Mouse (Mus musculus): ENCODE results near the gene Glyctk. TPM values are rescaled to one million over a fixed set of nuclear protein-coding genes. Genes with fewer than 3 reads are reported as not detected.

Gene Glyctk
- total RNA-seq (2021), result 1 to 10 TPM in 1 of 2 experiments, under 1 TPM in 1; 0.93 to 2.4 TPM
- long read RNA-seq, experiment 1, partial matches to known transcripts, result 0 of 2 reads
- long read RNA-seq, experiment 1, other reads (novel, unspliced or antisense), result 2 of 2 reads
- long read RNA-seq, experiment 2, full-length matches to known transcripts, result 1 of 3 reads
- long read RNA-seq, experiment 2, partial matches to known transcripts, result 0 of 3 reads
- long read RNA-seq, experiment 2, other reads (novel, unspliced or antisense), result 2 of 3 reads

DNA sequence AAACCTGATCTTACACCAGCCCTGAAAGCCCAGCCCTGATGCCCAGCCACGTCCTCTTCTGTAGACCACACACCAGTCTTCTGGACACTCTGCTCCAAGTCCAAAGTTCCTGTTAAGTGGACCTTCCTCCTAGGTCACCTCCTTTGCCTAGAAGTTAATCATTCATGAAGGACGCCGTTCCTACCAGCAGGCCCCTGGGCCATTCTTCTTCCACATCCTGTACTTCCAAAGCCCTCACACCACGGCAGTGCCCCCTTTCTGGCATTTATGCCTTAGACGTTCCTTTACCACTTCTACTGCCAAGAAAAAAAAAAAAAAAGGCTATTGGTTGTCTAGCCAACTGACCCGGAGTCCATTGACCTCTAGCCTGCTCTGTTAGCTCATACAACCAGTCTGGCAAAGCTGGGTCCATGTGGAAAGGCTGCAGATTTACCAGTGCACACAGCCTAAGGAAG, at the start of gene Glyctk:
Gene Glyctk (minus strand): TSS at position 102 of the 455 bp plus-strand sequence.
- DNase-seq (ENCODE audit: low spot score), result no peak

DNA sequence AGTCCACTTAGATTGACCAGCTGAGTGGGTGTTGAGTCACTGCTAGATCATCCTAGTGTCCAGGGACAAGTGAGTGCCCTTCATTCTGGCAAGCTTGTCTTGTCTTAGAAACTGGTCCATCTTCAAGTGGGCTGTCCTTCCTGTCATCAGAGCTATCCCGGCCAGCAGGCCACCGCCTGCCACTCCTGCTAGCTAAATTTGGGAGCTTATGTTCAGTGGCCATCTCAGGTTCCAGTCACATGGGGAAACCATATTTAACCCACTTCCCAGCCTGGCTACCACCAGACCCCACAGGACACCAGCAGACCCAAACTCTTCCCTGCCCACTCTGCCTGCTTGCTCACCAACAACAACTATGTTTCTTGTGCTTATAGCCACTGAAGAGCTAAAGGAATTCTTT, 48.6 kb upstream of the Glyctk start:
- peak; percentile 85 for DNase-seq (ENCODE audit: low spot score)

DNA sequence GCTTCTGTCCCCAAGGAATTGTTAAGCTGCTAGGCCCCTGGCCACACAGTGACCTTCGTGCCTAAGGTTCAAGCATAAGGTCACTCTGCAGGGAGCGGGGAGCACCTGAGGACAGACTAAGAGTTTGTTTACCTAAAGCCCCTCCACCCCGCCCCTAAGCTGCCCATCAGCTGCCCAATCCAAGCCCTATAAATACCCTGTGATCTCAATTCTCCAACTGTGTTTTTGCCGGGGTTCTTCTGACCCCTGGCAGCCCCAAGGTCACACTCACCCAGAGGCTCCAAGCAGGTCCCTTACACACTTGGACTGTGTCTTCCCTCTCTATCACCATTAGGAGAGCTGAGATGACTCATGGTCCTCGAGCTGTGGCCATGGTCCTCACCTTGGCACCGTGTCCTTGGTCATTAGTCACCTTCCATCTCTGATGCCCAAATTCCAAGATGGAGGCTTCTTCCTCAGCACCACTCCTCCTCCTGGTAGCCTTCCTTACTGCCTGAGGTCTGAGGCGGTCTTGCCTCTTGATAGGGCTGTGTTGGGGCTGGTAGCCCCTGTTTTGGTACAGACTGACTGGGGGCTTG, 47.9 kb upstream of the Glyctk start:
- DNase-seq (ENCODE audit: low spot score), result no peak

DNA sequence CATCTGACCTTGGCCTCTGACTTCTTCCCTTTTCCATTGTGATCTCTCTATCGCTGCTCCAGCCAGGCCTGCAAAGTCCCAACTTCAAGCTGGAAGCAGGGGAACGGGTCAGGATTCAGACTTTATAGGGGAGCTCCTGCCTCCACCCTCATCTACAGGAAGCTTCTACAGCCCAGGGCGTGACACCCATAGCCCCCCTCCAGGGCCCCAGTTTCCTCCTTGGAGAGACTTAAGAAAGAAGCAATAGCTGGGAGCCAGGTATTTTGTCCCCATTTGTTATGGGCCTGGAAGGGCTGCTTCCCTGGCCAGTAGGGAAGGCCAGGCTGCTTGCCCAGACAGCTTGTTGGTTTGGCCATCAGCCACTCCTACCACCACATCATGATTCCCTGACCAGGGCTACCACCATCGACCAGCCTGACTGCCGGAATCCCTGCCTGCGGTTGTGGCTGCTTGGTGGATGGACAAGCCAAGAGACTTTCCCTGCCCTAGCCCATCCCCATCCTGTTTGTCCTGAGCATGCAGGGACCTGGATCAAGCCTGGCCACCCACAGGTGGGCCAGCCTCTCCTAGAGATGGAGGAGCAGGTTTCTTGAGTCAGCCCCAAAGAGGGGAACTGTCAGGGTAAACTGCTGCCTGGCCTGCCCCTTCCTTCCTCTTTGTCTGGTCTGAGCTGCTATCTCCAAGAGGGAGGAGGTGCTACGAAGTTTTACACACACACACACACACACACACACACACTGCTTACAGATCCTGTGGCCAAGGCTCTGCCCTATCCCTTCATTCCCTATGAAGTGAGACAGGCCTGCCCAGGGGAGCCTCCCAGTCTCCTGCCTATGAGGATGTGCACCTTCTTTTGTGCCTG, 46.3 kb upstream of the Glyctk start:
- DNase-seq (ENCODE audit: low spot score), result no peak

DNA sequence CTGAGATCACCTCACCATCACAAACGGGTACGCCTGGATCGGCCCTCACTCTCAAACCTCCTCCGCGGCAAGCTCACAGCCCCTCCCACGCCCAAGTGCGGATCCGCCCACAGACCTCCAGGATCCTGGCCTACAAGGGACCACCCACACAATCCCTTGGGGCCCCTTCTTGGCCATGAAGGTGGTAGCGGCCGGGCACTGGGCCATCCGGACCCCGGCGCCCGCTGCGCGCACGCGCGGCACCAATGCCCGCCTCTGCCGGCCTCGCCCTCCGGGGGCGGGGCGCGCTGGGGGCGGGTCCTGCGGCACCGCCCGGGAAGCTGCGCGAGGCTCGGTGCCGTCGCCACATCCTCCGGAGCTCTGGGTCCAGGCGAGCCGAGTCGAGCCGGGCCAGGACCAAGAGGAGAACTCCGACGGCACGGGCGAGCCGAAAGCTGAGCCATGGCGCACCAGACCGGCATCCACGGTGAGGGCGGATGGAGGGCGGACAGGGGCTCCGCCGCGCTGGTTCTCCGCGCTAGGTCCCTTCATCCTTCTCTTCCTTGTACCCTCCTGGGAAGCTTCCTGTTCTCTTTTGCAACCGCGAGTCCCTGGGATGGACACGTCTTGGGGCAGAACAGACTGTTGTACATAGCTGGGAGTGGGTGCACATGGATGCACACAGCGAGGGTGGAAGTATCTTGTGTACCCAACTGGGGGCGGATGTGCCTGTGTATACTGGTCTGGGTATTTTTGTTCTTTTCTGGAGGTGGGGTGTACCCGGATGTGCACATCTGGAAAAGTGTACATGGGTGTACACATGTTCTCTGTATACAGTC, 45.1 kb upstream of the Glyctk start, which contains the start of gene Twf2:
Gene Twf2 (plus strand): TSS at position 290 of the 818 bp plus-strand sequence.
- peak; percentile 90 for DNase-seq (ENCODE audit: low spot score)

DNA sequence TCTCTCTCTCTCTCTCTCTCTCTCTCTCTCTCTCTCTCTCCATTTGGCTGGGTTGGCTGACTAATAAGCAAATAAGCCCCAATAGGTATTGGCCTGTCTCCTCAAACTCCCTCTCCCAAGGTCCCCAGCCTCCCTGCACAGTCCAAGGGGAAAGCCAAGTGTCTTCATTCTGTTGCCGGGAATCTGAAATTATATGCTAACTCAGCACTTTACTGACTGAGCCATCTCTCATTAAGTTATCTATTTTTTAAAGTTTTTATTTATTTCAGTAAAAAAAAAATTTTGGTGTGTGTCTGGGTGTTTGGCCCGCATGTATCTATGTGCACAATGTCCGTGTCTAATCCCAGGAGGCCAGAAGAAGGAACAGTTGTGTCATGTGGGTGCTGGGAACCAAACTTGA, 44.0 kb upstream of the Glyctk start:
- no peak for DNase-seq (ENCODE audit: low spot score)

DNA sequence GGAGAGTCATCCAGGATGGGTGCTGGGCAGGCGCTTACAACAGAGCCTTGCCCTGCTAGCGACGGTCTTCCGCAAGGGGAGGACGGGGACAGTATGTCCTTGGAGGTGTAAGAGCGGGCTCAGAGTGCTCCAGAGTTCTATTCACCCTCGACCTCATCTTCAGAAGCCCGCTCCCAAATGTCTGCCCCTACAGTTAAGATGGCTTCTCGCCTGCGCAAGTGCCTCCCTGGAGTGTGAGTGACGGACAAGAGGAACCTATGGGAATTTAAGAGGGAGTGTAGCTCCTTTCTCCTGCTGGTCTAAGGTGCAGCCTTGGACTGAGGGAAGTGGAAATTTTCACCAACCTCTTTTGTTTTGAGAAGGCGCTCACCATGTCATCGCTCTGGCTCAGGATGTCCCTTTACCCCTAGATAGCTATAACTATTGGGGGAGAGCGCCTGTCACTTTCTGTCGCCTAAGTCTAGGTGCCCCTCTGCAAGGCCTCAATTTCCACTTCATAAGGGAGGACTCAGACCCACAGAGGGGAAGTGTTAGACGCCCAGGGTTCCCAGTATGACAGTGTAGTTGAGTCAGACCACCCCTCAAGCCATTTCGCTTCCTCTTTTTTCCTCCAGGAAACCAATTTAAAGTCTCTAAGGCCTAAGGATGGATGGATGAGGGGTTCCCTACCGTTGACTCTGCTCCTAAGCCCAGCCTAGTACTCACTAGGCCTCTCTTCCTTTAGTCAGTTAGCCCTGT, 41.8 kb upstream of the Glyctk start, which contains the start of gene Ppm1m:
Gene Ppm1m (minus strand): TSS at position 212 of the 738 bp plus-strand sequence.
- no peak for DNase-seq (ENCODE audit: low spot score)

DNA sequence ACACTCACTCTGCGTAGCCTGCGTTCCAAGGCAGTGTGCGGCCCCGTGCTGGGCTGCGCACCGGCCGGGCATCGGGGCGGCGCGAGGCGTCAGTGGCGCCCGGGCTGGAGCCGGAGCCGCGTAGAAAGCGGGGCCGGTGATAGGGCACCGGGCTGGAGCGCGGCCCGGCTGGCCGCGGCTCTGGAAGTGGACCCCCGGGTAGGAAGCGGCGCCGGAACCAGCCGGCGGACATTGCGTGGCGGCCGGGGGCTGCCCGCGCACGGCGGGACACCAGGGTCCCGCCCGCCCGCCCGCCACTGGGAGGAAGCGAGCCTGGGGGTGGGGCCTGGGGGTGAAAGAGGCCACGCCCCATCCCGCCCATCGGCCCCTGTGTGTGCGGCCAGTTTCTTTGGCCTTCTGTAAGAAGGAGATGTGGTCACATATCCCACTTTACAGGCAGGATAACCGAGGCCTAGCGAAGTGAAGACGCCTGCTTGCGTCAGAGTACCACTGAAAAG, 41.1 kb upstream of the Glyctk start:
- DNase-seq (ENCODE audit: low spot score), result peak; percentile 68

DNA sequence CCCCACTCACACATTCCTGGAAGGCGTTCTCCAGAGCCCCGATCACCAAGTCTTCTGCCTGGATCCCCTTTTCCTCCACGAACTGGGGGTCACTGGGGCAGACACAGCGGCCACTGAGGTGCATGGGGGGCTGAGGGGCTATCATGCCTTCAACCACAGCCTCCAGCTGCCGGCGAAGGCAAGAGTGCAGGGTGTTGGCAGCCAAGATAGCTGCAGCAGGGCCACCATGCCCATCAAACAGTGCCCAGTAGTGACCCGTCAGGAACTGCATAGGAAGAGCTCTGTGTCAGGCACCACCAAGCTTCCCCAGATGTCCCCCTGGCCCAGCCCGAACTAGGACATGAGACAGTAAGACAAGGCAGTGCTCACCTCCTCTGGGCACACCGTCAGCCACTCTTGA, 39.8 kb upstream of the Glyctk start:
- no peak for DNase-seq (ENCODE audit: low spot score)

DNA sequence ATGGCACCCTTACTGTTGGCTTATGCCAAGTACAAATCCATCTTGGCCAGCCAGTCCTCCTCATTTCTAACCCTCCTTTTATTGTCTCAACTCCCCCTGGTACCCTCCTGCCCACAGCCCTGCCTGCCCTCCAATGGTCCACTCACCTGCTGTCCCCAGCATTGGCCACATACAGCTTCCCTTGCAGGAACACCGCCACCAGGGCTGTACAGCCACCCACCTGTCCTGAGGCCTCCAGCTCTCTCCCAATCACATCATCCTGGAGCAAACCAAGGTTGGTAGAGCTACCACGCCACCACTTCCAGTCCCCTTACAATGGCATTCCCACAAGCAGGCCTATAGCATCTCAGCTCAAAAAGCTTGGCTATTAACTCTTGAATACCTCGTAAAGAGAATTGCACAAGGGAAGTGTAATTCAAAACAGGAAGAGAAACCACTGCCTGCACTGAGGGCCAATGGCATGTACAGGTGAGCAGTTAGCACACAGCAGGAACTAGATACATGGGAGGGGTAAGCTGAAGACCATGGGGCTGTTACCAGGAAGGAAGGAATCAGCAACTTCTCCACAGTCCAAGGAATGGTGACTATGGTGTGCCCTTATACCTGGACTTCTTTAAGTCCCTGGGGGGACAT, 39.3 kb upstream of the Glyctk start:
- DNase-seq (ENCODE audit: low spot score), result no peak

DNA sequence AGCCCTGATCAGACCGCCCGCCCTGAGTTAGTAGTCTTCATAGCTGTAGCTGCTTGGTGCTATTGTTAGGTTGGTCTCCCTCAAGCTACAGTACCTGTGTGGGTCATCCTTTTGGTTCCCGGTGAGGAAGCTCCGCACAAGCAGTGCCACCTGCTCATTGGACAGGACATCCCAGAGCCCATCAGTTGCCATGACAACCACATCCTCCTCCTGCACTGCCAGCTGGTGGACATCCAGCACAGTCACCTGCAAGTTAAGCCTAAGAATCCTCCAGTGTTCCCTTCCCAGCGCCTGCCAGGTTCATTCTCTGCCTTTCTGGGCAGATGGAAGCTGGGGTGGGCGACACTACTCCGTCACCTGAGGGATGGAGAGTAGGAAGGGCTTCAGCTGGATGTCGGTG, 37.8 kb upstream of the Glyctk start:
- no peak for DNase-seq (ENCODE audit: low spot score)

DNA sequence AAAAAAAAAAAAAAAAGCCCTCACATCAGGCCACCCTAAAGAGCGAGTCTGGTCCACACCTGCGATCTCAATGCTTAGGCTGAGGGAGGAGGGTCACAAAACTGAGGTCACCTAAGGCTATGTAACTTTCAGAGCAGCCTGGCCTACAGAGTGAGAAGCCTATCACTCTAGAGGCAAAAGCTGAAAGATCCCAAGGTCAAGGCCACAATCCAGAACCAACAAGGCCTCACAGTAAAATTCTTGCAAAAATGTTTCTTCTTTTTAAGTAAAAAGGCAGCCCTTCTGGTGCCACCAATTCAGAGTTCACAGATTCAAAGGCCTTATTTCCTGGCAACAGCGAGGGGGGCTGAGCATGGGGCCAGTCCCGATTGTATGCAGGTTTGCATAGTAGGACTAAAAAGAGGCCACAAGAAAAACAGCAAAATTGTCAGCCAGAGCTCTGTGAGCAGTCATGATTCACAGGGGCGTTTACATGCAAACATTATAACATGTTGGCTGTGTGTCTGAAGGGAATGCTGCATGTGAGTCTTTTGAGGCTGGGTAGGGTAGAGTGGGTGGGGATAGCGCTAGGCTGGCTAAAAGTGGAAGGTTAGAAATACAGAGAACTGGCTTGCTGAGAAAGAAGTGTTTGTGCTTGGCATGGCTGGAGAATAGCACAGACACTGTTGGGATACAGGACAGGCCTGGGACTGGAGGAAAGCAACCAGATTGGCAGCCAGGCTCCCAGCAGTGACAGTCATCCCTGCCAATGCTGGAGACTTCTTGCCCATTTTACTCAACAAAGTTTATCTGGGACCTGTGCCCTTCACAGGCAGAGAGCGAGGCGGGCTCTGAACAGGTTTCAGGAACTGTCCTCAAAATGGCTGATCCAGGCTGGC, 36.2 kb upstream of the Glyctk start:
- DNase-seq (ENCODE audit: low spot score), result no peak

DNA sequence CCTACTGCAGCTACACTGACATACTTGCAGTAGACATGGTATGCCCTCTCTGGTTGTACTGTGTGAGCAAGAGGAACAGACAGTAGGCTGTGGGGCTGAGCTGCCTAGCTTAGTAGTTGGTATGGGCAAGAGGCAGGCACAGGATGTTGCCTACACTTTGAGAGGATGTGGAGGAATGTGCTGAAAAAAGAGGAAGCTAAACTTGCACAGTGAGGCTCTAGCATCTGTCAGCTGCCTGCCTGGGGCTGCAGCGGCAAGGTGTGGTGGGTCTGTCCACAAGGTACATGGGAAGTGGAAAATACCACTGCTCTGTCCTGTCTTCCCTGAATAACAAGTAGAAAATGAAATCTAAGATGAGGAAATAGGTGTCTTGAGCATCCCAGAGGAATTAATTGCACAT, 35.1 kb upstream of the Glyctk start:
- no peak for DNase-seq (ENCODE audit: low spot score)

DNA sequence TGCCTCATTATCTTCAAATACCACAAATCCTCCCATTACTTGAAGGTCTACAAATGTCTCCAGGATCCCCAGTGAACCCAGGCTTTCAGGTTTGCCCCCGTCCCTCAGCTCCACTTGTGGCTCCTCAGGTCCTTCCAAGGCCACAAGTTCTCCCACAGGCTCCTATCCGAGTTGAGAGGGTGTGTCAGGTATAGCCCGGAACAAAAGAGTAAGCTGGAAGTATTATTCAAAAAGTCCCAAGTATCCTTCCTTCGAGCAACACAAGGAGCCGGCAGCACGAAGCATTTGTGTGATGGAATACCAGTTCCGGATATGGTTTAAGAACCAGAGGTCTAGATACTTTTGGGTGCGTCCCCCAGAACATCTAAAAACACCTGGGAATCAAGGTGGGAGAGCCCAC, 34.1 kb upstream of the Glyctk start:
- no peak for DNase-seq (ENCODE audit: low spot score)

DNA sequence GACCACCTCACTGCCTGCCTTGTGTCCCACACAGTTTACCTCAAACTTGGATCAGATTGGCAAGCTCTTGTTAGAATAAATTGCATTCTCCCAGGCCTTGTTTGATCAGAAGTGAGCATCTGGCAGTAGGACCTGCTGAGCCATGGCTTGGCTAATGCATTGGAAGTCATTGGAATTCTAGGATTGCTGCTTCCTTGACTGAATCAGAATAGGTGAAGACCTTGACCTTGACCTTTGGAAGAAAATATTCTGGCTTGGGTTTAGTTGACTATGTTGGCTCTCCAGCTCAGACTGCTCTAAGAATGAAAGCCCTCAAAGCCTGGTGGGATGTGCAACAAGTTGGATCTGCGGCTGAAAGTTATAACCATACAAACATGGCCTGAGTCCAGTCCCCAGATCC, 33.4 kb upstream of the Glyctk start:
- DNase-seq (ENCODE audit: low spot score), result no peak

DNA sequence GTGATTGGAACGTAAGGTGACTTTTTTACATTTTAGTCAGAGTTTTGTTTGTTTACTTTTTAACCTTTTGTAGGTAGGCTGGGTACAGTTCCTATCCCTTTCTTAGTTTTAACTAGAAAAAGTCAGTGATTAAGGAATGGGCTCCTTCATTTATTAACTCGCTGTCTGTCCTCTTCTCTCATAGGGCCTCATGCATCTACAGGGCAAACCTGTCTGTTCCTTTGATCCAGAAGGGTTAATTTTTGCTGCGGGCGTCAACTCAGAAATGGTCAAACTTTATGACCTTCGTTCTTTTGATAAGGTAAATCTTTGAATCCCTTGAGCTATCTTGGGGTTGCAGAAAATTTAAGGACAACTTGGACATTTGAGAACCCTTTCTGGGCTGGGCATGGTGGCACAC, 26.1 kb upstream of the Glyctk start:
- DNase-seq (ENCODE audit: low spot score), result no peak

DNA sequence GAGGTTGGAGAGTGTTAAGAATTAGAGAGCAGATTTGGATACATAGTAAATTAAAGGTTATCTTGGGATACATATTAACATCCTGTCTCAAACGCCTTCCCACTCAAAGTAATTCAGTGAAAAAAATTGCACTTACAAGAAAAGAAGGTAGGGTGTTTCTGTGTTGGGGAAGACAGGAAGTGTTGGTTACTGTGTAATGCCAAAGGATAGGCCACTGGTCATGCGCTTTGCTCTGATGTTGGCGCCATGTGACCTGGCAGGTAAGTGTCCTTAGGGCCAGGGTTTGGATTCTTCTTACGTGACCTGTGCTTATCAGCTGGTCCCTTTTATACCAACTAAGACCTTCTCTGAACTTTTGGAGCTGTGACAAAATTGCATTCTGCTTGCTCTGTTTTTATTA, 24.2 kb upstream of the Glyctk start:
- no peak for DNase-seq (ENCODE audit: low spot score)

DNA sequence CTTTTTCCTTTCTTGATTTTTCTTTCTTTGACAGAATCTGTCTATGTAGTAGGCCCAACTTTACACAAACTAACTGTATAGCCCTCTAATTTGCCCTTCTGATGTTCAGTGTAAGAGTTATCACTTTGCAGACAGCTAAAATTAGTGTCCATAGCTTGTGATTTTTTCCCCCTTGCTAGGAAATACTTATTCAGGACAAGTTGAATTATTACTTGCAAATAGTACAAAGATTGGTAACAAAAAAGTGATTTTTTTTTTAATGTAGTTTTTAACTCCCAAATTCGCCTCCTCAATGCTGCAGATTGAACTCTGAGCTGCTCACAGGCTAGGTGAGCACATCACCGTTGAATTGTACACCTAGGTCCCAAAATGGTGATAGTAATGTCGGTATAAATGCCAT, 22.0 kb upstream of the Glyctk start:
- DNase-seq (ENCODE audit: low spot score), result no peak

DNA sequence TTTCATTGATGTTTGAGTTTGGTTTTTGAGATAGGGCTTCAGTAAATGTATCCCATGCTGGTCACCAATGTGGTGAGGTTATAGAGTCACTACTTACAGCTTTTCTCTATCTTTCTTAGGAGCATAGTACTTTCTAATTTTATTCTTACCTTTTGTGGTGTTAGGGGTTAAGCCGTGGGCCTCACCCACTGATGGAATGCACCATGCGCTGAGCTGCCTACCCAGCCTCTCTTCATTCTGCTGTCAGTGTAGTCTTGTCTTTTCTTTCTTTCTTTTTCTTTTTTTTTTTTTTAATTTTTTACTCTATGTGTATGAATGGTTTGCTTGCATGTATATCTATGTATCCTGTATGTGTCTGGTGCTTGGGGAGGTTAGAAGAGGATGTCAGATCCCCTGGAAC, 21.5 kb upstream of the Glyctk start:
- DNase-seq (ENCODE audit: low spot score), result no peak

All from gastrocnemius, adult 18-20 months (tissue).